In the genomic region with DNA sequence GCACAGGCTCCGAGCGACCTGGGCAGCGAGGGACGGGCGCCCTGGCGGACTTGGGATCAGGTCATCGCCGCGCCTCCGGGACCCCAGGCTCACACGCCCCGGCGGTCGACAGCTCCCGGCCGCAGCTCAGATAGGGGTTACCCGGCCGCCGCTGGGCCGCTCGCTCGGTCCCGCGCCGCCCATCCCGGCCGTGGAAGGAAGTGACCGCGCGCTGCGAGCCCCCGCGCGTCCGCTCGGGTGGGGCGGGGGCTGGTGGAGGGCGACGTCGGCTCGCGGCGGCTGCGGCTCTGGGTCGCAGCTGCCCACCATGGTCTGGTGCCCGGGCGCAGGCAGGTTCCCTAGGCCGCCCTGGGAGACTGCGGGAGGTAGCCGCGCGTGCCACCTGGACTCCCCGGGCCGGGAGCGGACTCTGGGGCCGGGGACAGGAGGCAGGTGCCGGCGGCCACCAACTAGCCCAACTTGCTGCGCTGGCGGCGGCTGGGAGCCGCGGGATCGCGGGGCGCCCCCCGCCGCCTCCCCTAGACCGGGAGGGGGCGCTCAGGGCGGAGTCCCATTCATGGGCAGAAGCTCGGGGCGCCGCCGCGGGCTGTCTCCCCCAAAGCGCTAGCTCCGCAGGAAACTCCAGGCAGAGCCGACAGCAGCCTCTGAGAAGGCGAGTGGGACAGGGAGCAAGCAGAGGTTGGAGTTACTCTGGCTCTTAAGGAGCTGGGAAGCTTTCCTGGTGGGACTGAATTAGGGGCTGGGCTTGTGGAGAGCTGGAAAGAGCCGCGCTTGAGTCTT, we compare ENCODE assay signal across 7 mouse cellular contexts.
DNase-seq lines count a peak whose midpoint lies in the region; ATAC-seq lines count a peak whose summit lies in the region.

No protein-coding gene starts in this region.

- DNase-seq in WW6 (ENCODE audit: low read depth, low spot score) = peak; percentile 16
- DNase-seq in brain, embryonic 18.5 days (ENCODE audit: low read depth, low spot score) = peak; percentile 22
- peak; percentile 51 for DNase-seq in forebrain, embryonic 10.5 days (ENCODE audit: extremely low spot score, low spot score)
- DNase-seq in left cerebral cortex, postnatal 4 days = peak; percentile 56
- DNase-seq in testis, postnatal 14 days (ENCODE audit: low spot score) = peak; percentile 8

- WGBS in forebrain, embryonic 10.5 days = under 1% methylated on average over 81 of the region's 82 CpGs
- 0% methylated on average over 78 of the region's 82 CpGs for WGBS in hindbrain, embryonic 13.5 days
- 1% methylated on average over 68 of the region's 82 CpGs for WGBS in midbrain, embryonic 16.5 days

- no peaks in the 10 kb centered on the region for H3K9me3 ChIP-seq in forebrain, embryonic 10.5 days
- H3K9me3 ChIP-seq in hindbrain, embryonic 13.5 days = no peaks in the 10 kb centered on the region
- H3K9me3 ChIP-seq in midbrain, embryonic 16.5 days (replicated peaks; ENCODE audit: control insufficient read depth, low read length, poor library complexity, severe bottlenecking) = no peaks in the 10 kb centered on the region

- peaks cover 26% of the 10 kb centered on the region for H3K4me1 ChIP-seq in forebrain, embryonic 10.5 days
- peaks cover 20% of the 10 kb centered on the region for H3K4me1 ChIP-seq in hindbrain, embryonic 13.5 days (replicated peaks)
- H3K4me1 ChIP-seq in midbrain, embryonic 16.5 days (ENCODE audit: control insufficient read depth, insufficient read depth, low read length) = peaks cover 13% of the 10 kb centered on the region

- peak overlapping the region; percentile 88 for H3K4me2 ChIP-seq in hindbrain, embryonic 13.5 days
- peak overlapping the region; percentile 92 for H3K4me2 ChIP-seq in midbrain, embryonic 16.5 days (ENCODE audit: low read length)

- peak; percentile 80 for ATAC-seq in hindbrain, embryonic 13.5 days (ENCODE audit: low FRiP score)
- ATAC-seq in midbrain, embryonic 16.5 days = peak; percentile 79

- intact Hi-C loops in left cerebral cortex, postnatal 4 days (cut with DNase I) = no loop called here

- H3K36me3 ChIP-seq in forebrain, embryonic 10.5 days (replicated peaks) = no peaks in the 10 kb centered on the region
- H3K36me3 ChIP-seq in hindbrain, embryonic 13.5 days = no peaks in the 10 kb centered on the region
- H3K36me3 ChIP-seq in midbrain, embryonic 16.5 days (ENCODE audit: control insufficient read depth, insufficient read depth, low read length) = no peaks in the 10 kb centered on the region

- peak overlapping the region; percentile 82 for H3K27ac ChIP-seq in forebrain, embryonic 10.5 days
- peak overlapping the region; percentile 90 for H3K27ac ChIP-seq in hindbrain, embryonic 13.5 days
- H3K27ac ChIP-seq in midbrain, embryonic 16.5 days (ENCODE audit: low read length) = peak overlapping the region; percentile 88

- H3K27me3 ChIP-seq in forebrain, embryonic 10.5 days (ENCODE audit: poor library complexity, severe bottlenecking) = peaks cover 68% of the 10 kb centered on the region
- peaks cover 34% of the 10 kb centered on the region for H3K27me3 ChIP-seq in hindbrain, embryonic 13.5 days
- H3K27me3 ChIP-seq in midbrain, embryonic 16.5 days (ENCODE audit: control insufficient read depth, insufficient read depth, low read depth, low read length) = no peaks in the 10 kb centered on the region; the same call in 1 of the 2 replicates

- peak overlapping the region; percentile 77 for H3K4me3 ChIP-seq in forebrain, embryonic 10.5 days
- peak overlapping the region; percentile 86 for H3K4me3 ChIP-seq in hindbrain, embryonic 13.5 days
- H3K4me3 ChIP-seq in midbrain, embryonic 16.5 days (ENCODE audit: low read depth, low read length) = peak overlapping the region; percentile 87

- peak overlapping the region; percentile 90 for H3K9ac ChIP-seq in hindbrain, embryonic 13.5 days
- H3K9ac ChIP-seq in midbrain, embryonic 16.5 days (ENCODE audit: low read depth, low read length) = peak overlapping the region; percentile 90

Comparison
In these comparisons a context has a peak if more than half of its experiments do, and no peak if none do; other contexts are left out.
1. Peak in every context shown above with its lines: DNase-seq, ATAC-seq, H3K4me3 ChIP-seq and H3K27ac ChIP-seq.